Mouse (Mus musculus) CH12.LX (cell line): ENCODE measurements at regions not wholly inside any gene's neighbourhood (a gene's known extent, or its start where the extent isn't known, plus 50 kb on each side); places are given as distances from the start of the nearest gene placed in this dataset.

ENCODE experiments used
- DNase-seq: peaks from one replicate; pipeline ENCODE4 v3.0.0-alpha.2; 2013; ENCODE audit errors: extremely low read depth
- H3K27ac ChIP-seq: 2 replicates; pipeline ENCODE4 v1.5.1; 2012; ENCODE audit warnings: low read depth, mild to moderate bottlenecking, control low read depth, moderate library complexity; ENCODE audit not compliant: insufficient read depth
- H3K27me3 ChIP-seq: replicated peaks from 2 replicates; pipeline ENCODE3; 2012; ENCODE audit warnings: inconsistent platforms
- H3K36me3 ChIP-seq, 2 experiments: replicated peaks in 1 of 2; 2 replicates each; pipeline versions ENCODE3 to v1.6.1; 2012; ENCODE audit warnings: inconsistent platforms in 1 of 2, low read length in 1 of 2, mild to moderate bottlenecking in 1 of 2, mixed read lengths in 1 of 2, moderate library complexity in 1 of 2; ENCODE audit not compliant: control insufficient read depth in 1 of 2, insufficient read depth in 1 of 2
- H3K4me1 ChIP-seq, 2 experiments: 2 replicates each; pipeline ENCODE4 v1.6.1; 2012; ENCODE audit warnings: inconsistent platforms in 1 of 2, moderate library complexity in 1 of 2; ENCODE audit not compliant: insufficient read depth in 2 of 2, control insufficient read depth in 1 of 2
- H3K4me2 ChIP-seq: 2 replicates; pipeline ENCODE4 v1.6.1; 2012; ENCODE audit warnings: low read depth, mild to moderate bottlenecking, control low read depth; ENCODE audit not compliant: poor library complexity, insufficient read depth, severe bottlenecking
- H3K4me3 ChIP-seq, 3 experiments: fragments of 150-350 bp in 1 of 3; sonication (generic) in 1 of 3; replicated peaks in 1 of 3; 2 replicates each; pipeline versions ENCODE3 to v1.5.1; 2011 to 2012; ENCODE audit warnings: low read depth in 2 of 3, low read length in 2 of 3, mild to moderate bottlenecking in 2 of 3, moderate library complexity in 2 of 3, control low read depth in 1 of 3, improper control_type of control experiment in 1 of 3, inconsistent platforms in 1 of 3, mixed read lengths in 1 of 3; ENCODE audit not compliant: poor library complexity in 1 of 3
- H3K79me2 ChIP-seq: replicated peaks from 2 replicates; pipeline ENCODE4 v1.6.1; 2012; ENCODE audit warnings: mild to moderate bottlenecking, moderate library complexity; ENCODE audit not compliant: control insufficient read depth, poor library complexity, insufficient read depth, severe bottlenecking; ENCODE audit errors: extremely low read depth
- H3K9ac ChIP-seq: 2 replicates; pipeline ENCODE4 v1.6.1; 2012; ENCODE audit warnings: low read depth, mild to moderate bottlenecking, control low read depth, moderate library complexity; ENCODE audit not compliant: insufficient read depth
- H3K9me3 ChIP-seq: replicated peaks from 2 replicates; pipeline ENCODE3; 2012; ENCODE audit warnings: low read length, inconsistent platforms, mixed read lengths
- CHD2 ChIP-seq: IDR thresholded peaks from 2 replicates; pipeline ENCODE4 v1.6.1; 2011; ENCODE audit warnings: low read length, improper control_type of control experiment
- E2F4 ChIP-seq: IDR thresholded peaks from 2 replicates; pipeline ENCODE4 v1.6.1; 2011; ENCODE audit warnings: low read depth, low read length, improper control_type of control experiment; ENCODE audit not compliant: insufficient replicate concordance
- EP300 ChIP-seq: IDR thresholded peaks from 2 replicates; pipeline ENCODE4 v1.6.1; 2011; ENCODE audit warnings: low read length, improper control_type of control experiment
- HCFC1 ChIP-seq: IDR thresholded peaks from 2 replicates; pipeline ENCODE4 v1.6.1; 2012; ENCODE audit warnings: low read depth, mild to moderate bottlenecking, inconsistent platforms, low read length, improper control_type of control experiment
- IRF4 ChIP-seq: IDR thresholded peaks from 2 replicates; pipeline ENCODE4 v1.6.1; 2014; ENCODE audit warnings: low read depth, mild to moderate bottlenecking, inconsistent platforms, low read length, improper control_type of control experiment
- MAX ChIP-seq: IDR thresholded peaks from 2 replicates; pipeline ENCODE4 v1.6.1; 2011; ENCODE audit warnings: low read length, improper control_type of control experiment
- MYC ChIP-seq: IDR thresholded peaks from 2 replicates; pipeline ENCODE4 v1.6.1; 2011; ENCODE audit warnings: low read depth, mild to moderate bottlenecking, improper control_type of control experiment, low read length
- NELFE ChIP-seq: IDR thresholded peaks from 2 replicates; pipeline ENCODE4 v1.6.1; 2011; ENCODE audit warnings: low read depth, low read length, improper control_type of control experiment
- POLR2A ChIP-seq: IDR thresholded peaks from 2 replicates; pipeline ENCODE4 v1.6.1; 2011; ENCODE audit warnings: low read depth, mild to moderate bottlenecking, improper control_type of control experiment, low read length
- POLR2AphosphoS2 ChIP-seq: IDR thresholded peaks from 2 replicates; pipeline ENCODE4 v1.6.1; 2011; ENCODE audit warnings: low read depth, low read length, improper control_type of control experiment
- RAD21 ChIP-seq: IDR thresholded peaks from 2 replicates; pipeline ENCODE4 v1.6.1; 2011; ENCODE audit warnings: low read depth, mild to moderate bottlenecking, low read length, improper control_type of control experiment, moderate library complexity
- SMC3 ChIP-seq: IDR thresholded peaks from 2 replicates; pipeline ENCODE4 v1.6.1; 2011; ENCODE audit warnings: low read depth, low read length, improper control_type of control experiment
- TCF12 ChIP-seq: IDR thresholded peaks from 2 replicates; pipeline ENCODE4 v1.6.1; 2014; ENCODE audit warnings: low read depth, mild to moderate bottlenecking, inconsistent platforms, low read length, improper control_type of control experiment
- UBTF ChIP-seq: IDR thresholded peaks from 2 replicates; pipeline ENCODE4 v1.6.1; 2012; ENCODE audit warnings: low read depth, mild to moderate bottlenecking, inconsistent platforms, low read length, improper control_type of control experiment, moderate library complexity
- USF2 ChIP-seq: conservative IDR thresholded peaks from 2 replicates; pipeline ENCODE4 v1.6.1; 2011; ENCODE audit warnings: low read depth, low read length, improper control_type of control experiment
- ZC3H11A ChIP-seq: IDR thresholded peaks from 2 replicates; pipeline ENCODE4 v1.6.1; 2012; ENCODE audit warnings: low read depth, mild to moderate bottlenecking, inconsistent platforms, low read length, improper control_type of control experiment
- ZNF384 ChIP-seq: IDR thresholded peaks from 2 replicates; pipeline ENCODE4 v1.6.1; 2012; ENCODE audit warnings: low read depth, low read length, improper control_type of control experiment, inconsistent platforms
- dilution Hi-C: fragments of 300-500 bp; cut with MboI; formaldehyde crosslinking; loops from 2 replicates; pipeline ENCODE4 v1.14.3; 2020; ENCODE audit warnings: low sequenced_read_pairs; ENCODE audit not compliant: extremely low pct_unique_long_range_greater_than_20kb, extremely low pct_ligation_motif_present
- in situ Hi-C: fragments of 300-500 bp; cut with MboI; formaldehyde crosslinking; loops from 3 replicates; pipeline ENCODE4 v1.14.3; 2019; ENCODE audit warnings: low sequenced_read_pairs, low pct_ligation_motif_present, low pct_unique_long_range_greater_than_20kb, mixed read lengths

GRCm38 (mm10) chr6:108910330-108910729 is 81.9 kb downstream of the Edem1 start:
- no peak for TF ChIP-seq POLR2A
- no peak for TF ChIP-seq UBTF
- no peak for TF ChIP-seq MYC
- TF ChIP-seq MAX = no peak
- no peak for TF ChIP-seq HCFC1
- no peak for TF ChIP-seq EP300
- no peak for DNase-seq
- Histone ChIP-seq H3K27me3 (no peaks in the 10 kb centered on the region), H3K9me3 (no peaks in the 10 kb centered on the region), H3K36me3 (no peaks in the 10 kb centered on the region), H3K4me2 (no peak overlapping the region), H3K4me1 (peaks cover 0 to 10% of the 10 kb centered on the region in 2 experiments; a peak in 2 of 4 replicates), H3K9ac (no peak overlapping the region), H3K79me2 (no peaks in the 10 kb centered on the region), H3K27ac (no peak overlapping the region), H3K4me3 (no peak overlapping the region)
- dilution Hi-C loops (no loop called here), in situ Hi-C loops (no loop called here)

GRCm38 (mm10) chr6:108912539-108912938 is 84.1 kb downstream of the Edem1 start:
- Histone ChIP-seq H3K4me3 (no peak overlapping the region), H3K27me3 (no peaks in the 10 kb centered on the region), H3K27ac (no peak overlapping the region), H3K4me2 (no peak overlapping the region), H3K79me2 (no peaks in the 10 kb centered on the region), H3K9me3 (no peaks in the 10 kb centered on the region), H3K36me3 (no peaks in the 10 kb centered on the region), H3K9ac (no peak overlapping the region), H3K4me1 (peaks cover 0 to 10% of the 10 kb centered on the region in 2 experiments; a peak in 2 of 4 replicates)
- dilution Hi-C loops = no loop called here
- TF ChIP-seq NELFE = no peak
- TF ChIP-seq IRF4 = no peak
- no peak for TF ChIP-seq USF2
- TF ChIP-seq TCF12 = no peak
- TF ChIP-seq RAD21 = no peak
- no peak for TF ChIP-seq E2F4
- no peak for TF ChIP-seq CHD2
- TF ChIP-seq MAX = no peak
- no peak for TF ChIP-seq ZNF384
- DNase-seq = no peak
- in situ Hi-C loops = no loop called here

- Histone ChIP-seq H3K9me3 (no peaks in the 10 kb centered on the region), H3K79me2 (no peaks in the 10 kb centered on the region)
Measured at GRCm38 (mm10) chr6:108919372-108919913, 91.0 kb downstream of the Edem1 start.

More at GRCm38 (mm10) chr6:108919372-108919913, 91.0 kb downstream of the Edem1 start:
- no peak for DNase-seq
- no peak overlapping the region for H3K4me3 ChIP-seq
- H3K4me2 ChIP-seq = no peak overlapping the region
- TF ChIP-seq POLR2AphosphoS2 (no peak), TCF12 (no peak), SMC3 (no peak), ZC3H11A (no peak)
- dilution Hi-C loops = no loop called here
- in situ Hi-C loops = no loop called here
- no peak overlapping the region for H3K27ac ChIP-seq
- no peaks in the 10 kb centered on the region for H3K36me3 ChIP-seq
- no peak overlapping the region for H3K9ac ChIP-seq
- H3K27me3 ChIP-seq = no peaks in the 10 kb centered on the region
- H3K4me1 ChIP-seq = peaks cover 5 to 17% of the 10 kb centered on the region in 2 experiments
